Mouse (Mus musculus) left cerebral cortex, postnatal 14 days (tissue): ENCODE data around the gene Fance. TPM values are rescaled to one million over a fixed set of nuclear protein-coding genes. Genes with fewer than 3 reads are reported as not detected.

Source experiments
- DNase-seq, 2 experiments: peaks; one replicate each; pipeline ENCODE4 v3.0.0; 2021 to 2022; ENCODE audit warnings: low spot score in 2 of 2, mixed read lengths in 1 of 2
- intact Hi-C: fragments of 180-260 bp; cut with DNase I; formaldehyde crosslinking; loops from one replicate; pipeline ENCODE4 v1.15.1; 2025
- total RNA-seq, 2 experiments: library from RNA; stranded (reverse); gene quantifications; 2 replicates each; pipeline ENCODE4 v1.2.3; 2021

Fance gene
- total RNA-seq, 2 experiments from 2014 or later = 28.3 to 29.6 TPM

- DNase-seq = no peak
- intact Hi-C loops = no loop called here
Observed at GRCm38 (mm10) chr17:28287980-28288379, 25.3 kb upstream of the Fance start.

GRCm38 (mm10) chr17:28290262-28290661 is 23.1 kb upstream of the Fance start:
- intact Hi-C loops = no loop called here

GRCm38 (mm10) chr17:28290671-28291070 is 22.6 kb upstream of the Fance start:
- intact Hi-C loops = no loop called here
- DNase-seq = no peak

More at GRCm38 (mm10) chr17:28290262-28290661, 23.1 kb upstream of the Fance start:
- peak in 1 of 2 experiments; percentile 61 for DNase-seq

- no peak for DNase-seq
- intact Hi-C loops = no loop called here
Observed at GRCm38 (mm10) chr17:28291346-28291745, 22.0 kb upstream of the Fance start.

- intact Hi-C loops = no loop called here
- DNase-seq = no peak
Observed at GRCm38 (mm10) chr17:28293716-28294115, 19.6 kb upstream of the Fance start.

- intact Hi-C loops = no loop called here
- DNase-seq = peak; percentile 39 to 49
Observed at GRCm38 (mm10) chr17:28294449-28295333, 18.6 kb upstream of the Fance start.

GRCm38 (mm10) chr17:28298888-28299287 is 14.4 kb upstream of the Fance start:
- intact Hi-C loops = no loop called here
- no peak for DNase-seq

- intact Hi-C loops = no loop called here
- DNase-seq = no peak
Observed at GRCm38 (mm10) chr17:28299669-28300320, 13.5 kb upstream of the Fance start.

GRCm38 (mm10) chr17:28300323-28300722 is 13.0 kb upstream of the Fance start:
- intact Hi-C loops = no loop called here
- DNase-seq = no peak

GRCm38 (mm10) chr17:28300850-28301249 is 12.5 kb upstream of the Fance start:
- intact Hi-C loops = no loop called here
- no peak for DNase-seq

GRCm38 (mm10) chr17:28305172-28305571 is 8.1 kb upstream of the Fance start:
- intact Hi-C loops = no loop called here
- DNase-seq = no peak

GRCm38 (mm10) chr17:28308297-28309195 is 4.8 kb upstream of the Fance start:
- peak; percentile 85 to 94 for DNase-seq
- intact Hi-C loops = loop anchor here (1.0 kb wide), 1 partner anchor 82 kb away; no protein-coding TSS in a partner anchor

GRCm38 (mm10) chr17:28310831-28311230 is 2.5 kb upstream of the Fance start:
- intact Hi-C loops = no loop called here
- DNase-seq = no peak

- intact Hi-C loops = no loop called here
Observed at GRCm38 (mm10) chr17:28311366-28312132, 1.8 kb upstream of the Fance start.

GRCm38 (mm10) chr17:28312232-28313211 is 797 bp upstream of the Fance start:
- intact Hi-C loops = no loop called here
- no peak for DNase-seq

More at GRCm38 (mm10) chr17:28311366-28312132, 1.8 kb upstream of the Fance start:
- no peak for DNase-seq

GRCm38 (mm10) chr17:28313880-28314225 is 534 bp downstream of the Fance start:
- no peak for DNase-seq

GRCm38 (mm10) chr17:28315611-28316160 is 2.4 kb downstream of the Fance start:
- intact Hi-C loops = no loop called here
- no peak for DNase-seq

More at GRCm38 (mm10) chr17:28313880-28314225, 534 bp downstream of the Fance start:
- intact Hi-C loops = no loop called here
